Mouse (Mus musculus) olfactory bulb, adult 2 months (tissue): Measurements from ENCODE around the gene Tmem56.

Experiments used
- CTCF ChIP-seq: fragments of 200-500 bp; IDR thresholded peaks from 2 replicates; pipeline ENCODE4 v1.5.1; 2012; ENCODE audit warnings: low read depth, mild to moderate bottlenecking, low read length, moderate library complexity; ENCODE audit not compliant: insufficient read depth
- POLR2A ChIP-seq: fragments of 200-500 bp; IDR thresholded peaks from 2 replicates; pipeline ENCODE4 v1.6.1; 2012; ENCODE audit warnings: mild to moderate bottlenecking, low read depth, low read length, moderate library complexity; ENCODE audit not compliant: insufficient read depth

DNA sequence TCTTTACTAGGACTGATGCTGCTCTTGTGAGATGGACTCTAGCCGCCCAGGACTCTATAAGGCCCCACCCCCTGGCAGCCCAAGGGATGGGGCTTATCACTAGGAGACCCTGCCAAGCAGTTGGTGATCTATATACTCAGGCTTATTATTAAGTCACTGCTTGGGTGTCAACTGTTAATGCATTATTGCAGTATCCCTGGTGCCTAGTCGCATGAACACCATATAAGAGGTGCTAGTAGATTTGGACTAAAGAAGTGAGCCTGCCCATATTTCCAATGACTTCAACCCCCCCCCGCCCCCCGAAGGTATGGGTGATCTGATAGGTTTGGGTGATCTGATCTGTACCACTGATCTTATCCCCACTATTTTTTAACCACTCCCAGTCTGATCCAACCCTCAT is at the start of gene Tmem56:
- TF ChIP-seq CTCF, result no peak
- TF ChIP-seq POLR2A, result no peak
